Mouse (Mus musculus): ENCODE measurements around the gene Prox1. TPM values are rescaled to one million over a fixed set of nuclear protein-coding genes. Genes with fewer than 3 reads are reported as not detected.

Gene Prox1
- polyA plus RNA-seq, 1 experiment from 2014 or later, result 0.46 TPM

DNA sequence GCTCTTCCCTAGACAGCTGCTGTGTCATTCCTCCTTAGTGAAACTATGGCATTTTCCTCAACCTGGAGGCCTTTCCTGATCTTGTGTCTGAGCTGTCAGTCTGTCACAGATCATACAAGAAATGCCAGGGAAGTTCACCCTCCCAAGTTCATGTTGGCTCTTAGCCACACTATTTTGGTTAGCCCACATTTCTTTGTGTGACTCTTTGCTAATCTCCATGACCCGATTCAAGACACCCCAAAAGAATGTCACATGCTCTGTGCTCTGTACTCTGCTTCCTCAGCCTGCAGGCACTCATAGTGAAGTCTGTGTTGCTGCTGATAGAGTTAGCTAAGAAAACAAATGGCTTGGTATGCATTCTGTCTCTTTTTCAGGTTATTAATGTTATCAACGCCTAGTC lies 18.6 kb upstream of the Prox1 start:
- no peaks in the 10 kb centered on the region for H3K36me3 ChIP-seq
- peaks cover 15% of the 10 kb centered on the region for H3K4me1 ChIP-seq
- no peak overlapping the region for H3K27ac ChIP-seq
- 91% methylated on average over 2 of the region's 2 CpGs for WGBS
- no peak for DNase-seq (ENCODE audit: low spot score)
- H3K27me3 ChIP-seq (ENCODE audit: low read depth, poor library complexity, severe bottlenecking), result no peaks in the 10 kb centered on the region
- H3K4me3 ChIP-seq, result no peak overlapping the region
- H3K9me3 ChIP-seq (replicated peaks), result no peaks in the 10 kb centered on the region

DNA sequence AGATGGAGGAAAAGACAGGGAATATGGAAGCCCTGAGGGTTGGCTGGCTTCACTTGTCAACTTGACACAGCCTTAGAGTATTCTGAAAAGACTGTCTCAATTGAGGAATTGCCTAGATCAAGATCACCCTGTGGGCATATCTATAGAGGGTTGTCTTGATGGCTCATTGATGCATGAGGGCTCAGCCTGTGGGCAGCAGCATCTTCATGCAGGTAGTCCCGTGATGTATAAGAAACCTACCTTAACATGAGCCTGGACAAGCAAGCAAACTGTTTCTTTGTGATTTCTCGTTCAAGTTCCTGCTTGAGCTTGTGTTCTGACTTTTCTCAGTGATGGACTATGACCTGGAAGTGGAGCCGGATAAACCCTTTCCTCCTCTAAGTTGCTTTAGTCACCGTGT lies 15.8 kb upstream of the Prox1 start:
- H3K36me3 ChIP-seq, result no peaks in the 10 kb centered on the region
- no peaks in the 10 kb centered on the region for H3K27me3 ChIP-seq (ENCODE audit: low read depth, poor library complexity, severe bottlenecking)
- WGBS, result 90% methylated on average over 4 of the region's 4 CpGs
- no peak overlapping the region for H3K4me3 ChIP-seq
- no peaks in the 10 kb centered on the region for H3K9me3 ChIP-seq (replicated peaks)
- no peak overlapping the region for H3K27ac ChIP-seq
- H3K4me1 ChIP-seq, result peaks cover 4% of the 10 kb centered on the region; the same call in 1 of the 2 replicates
- DNase-seq (ENCODE audit: low spot score), result no peak

DNA sequence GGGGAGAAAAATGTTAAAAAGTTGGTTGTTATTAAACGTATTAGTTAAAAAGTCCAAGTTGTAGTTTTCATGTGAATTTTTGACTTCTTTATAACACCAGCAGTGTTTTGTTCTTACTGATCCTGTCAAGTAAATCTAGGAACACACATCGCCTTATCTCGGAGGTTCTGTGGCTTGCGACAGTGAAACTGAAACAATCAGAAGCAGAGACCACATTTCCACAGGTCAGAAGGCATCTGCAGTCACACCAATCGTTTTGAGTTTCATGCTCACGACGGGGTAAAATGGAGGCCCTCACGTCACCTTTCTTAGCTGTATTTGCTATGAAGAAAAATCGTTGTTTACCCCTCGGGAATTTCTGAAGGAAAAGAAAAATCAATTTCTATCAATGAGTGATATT lies 14.8 kb upstream of the Prox1 start:
- Histone ChIP-seq H3K27me3 (ENCODE audit: low read depth, poor library complexity, severe bottlenecking) (no peaks in the 10 kb centered on the region), H3K36me3 (no peaks in the 10 kb centered on the region), H3K27ac (no peak overlapping the region), H3K9me3 (replicated peaks) (no peaks in the 10 kb centered on the region), H3K4me1 (peaks cover 3% of the 10 kb centered on the region; the same call in 1 of the 2 replicates), H3K4me3 (no peak overlapping the region)
- DNase-seq (ENCODE audit: low spot score), result no peak
- 88% methylated on average over 10 of the region's 10 CpGs for WGBS

DNA sequence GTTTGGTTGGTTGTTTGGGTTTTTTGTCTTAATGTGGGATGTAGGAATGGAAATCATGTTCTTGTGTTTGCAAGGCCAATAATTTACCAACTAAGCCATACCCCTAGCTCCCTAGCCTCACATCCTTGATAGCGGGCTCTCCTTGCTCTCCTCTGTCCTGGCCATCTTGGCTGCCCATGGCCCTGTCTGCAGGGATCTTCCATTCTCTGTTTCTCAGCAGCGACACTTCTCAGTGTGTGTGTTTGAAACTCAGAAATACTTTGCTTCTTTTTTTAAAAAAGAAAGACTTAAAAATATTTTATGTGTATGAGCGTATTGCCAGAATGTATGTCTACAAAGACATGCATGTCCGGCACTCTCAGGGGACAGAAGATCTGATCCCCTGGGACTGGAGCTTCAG lies 13.1 kb upstream of the Prox1 start:
- DNase-seq (ENCODE audit: low spot score), result no peak
- no peaks in the 10 kb centered on the region for H3K36me3 ChIP-seq

DNA sequence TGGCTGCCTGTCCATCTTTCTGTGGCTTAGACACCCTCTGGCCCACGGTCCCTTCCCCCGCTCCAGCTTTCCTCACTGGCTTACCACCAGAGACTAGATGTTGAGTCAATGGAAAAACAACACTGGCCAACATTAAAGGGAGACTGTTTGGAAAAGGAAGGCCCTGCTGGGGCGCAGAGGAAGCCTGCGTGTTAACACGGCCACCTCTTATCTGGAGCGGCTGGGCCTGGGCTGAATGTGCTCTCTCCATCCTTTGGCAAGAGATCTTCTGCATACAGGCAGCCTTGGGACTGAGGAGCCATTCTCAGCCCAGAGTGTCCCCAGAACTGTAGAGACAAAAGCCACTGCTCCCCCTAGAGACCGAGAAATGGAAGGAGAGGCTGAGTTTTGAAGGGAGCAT lies 11.3 kb upstream of the Prox1 start:
- DNase-seq (ENCODE audit: low spot score), result no peak
- Histone ChIP-seq H3K27ac (no peak overlapping the region), H3K9me3 (replicated peaks) (no peaks in the 10 kb centered on the region), H3K4me1 (0 out of 2 replicates have a peak, but pooled peaks cover 3% of the 10 kb centered on the region), H3K27me3 (ENCODE audit: low read depth, poor library complexity, severe bottlenecking) (peaks cover 25% of the 10 kb centered on the region), H3K4me3 (no peak overlapping the region), H3K36me3 (no peaks in the 10 kb centered on the region)
- WGBS, result 74% methylated on average over 7 of the region's 7 CpGs

More for the DNA sequence above, 13.1 kb upstream of the Prox1 start:
- H3K9me3 ChIP-seq (replicated peaks), result no peaks in the 10 kb centered on the region
- peaks cover 8% of the 10 kb centered on the region; the same call in 1 of the 2 replicates for H3K27me3 ChIP-seq (ENCODE audit: low read depth, poor library complexity, severe bottlenecking)
- no peak overlapping the region for H3K4me3 ChIP-seq
- WGBS, result 96% methylated on average over 4 of the region's 4 CpGs
- H3K4me1 ChIP-seq, result 0 out of 2 replicates have a peak, but pooled peaks cover 3% of the 10 kb centered on the region
- no peak overlapping the region for H3K27ac ChIP-seq

DNA sequence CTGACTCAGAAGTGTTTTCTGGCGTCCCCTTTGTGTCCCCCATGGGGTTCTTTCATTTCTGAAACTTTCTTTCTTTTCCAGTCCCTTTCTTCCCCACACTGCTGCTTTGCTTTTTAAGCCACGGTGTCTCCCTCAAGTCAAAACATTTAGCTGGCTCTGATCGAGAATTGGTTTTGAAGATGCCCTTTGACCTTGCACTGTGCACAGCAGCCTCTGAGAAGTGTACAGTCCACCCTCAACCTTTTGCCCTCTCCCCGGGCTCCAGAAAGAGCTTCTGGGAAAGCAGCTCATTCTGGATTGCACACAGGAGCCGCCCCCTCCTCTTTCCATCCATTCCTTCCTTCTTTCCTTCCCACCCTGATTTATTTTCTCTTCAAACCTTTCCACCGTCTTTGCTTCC lies 10.3 kb upstream of the Prox1 start:
- no peak for DNase-seq (ENCODE audit: low spot score)
- no peaks in the 10 kb centered on the region for H3K9me3 ChIP-seq (replicated peaks)
- peaks cover 33% of the 10 kb centered on the region for H3K27me3 ChIP-seq (ENCODE audit: low read depth, poor library complexity, severe bottlenecking)
- 0 out of 2 replicates have a peak, but pooled peaks cover 3% of the 10 kb centered on the region for H3K4me1 ChIP-seq
- H3K27ac ChIP-seq, result no peak overlapping the region
- WGBS, result 49% methylated on average over 6 of the region's 6 CpGs
- no peaks in the 10 kb centered on the region for H3K36me3 ChIP-seq
- no peak overlapping the region for H3K4me3 ChIP-seq

DNA sequence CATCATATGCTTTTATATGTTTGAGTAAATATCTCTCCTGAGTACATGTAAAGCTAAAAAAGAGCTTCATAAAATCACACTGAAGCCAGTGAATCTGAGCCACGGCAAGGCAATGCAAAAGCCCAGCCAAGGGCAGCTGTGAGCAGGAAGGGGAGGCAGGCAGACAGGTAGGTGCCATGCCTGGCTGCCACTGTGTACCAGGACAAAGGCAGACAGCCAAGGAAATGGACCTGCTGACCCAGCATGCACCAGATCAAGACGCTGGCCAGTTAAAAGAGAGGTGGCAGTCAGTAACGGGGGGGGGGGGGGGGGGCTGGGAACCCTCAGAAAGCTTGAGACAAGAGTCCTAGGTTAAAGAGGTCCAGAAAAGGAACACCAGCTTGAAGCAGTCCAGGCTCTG lies 6.4 kb upstream of the Prox1 start:
- no peaks in the 10 kb centered on the region for H3K36me3 ChIP-seq
- 40% methylated on average over 3 of the region's 3 CpGs for WGBS
- peaks cover 36% of the 10 kb centered on the region for H3K4me1 ChIP-seq
- H3K27me3 ChIP-seq (ENCODE audit: low read depth, poor library complexity, severe bottlenecking), result peaks cover 71% of the 10 kb centered on the region
- no peak overlapping the region for H3K4me3 ChIP-seq
- no peaks in the 10 kb centered on the region for H3K9me3 ChIP-seq (replicated peaks)
- no peak overlapping the region for H3K27ac ChIP-seq
- DNase-seq (ENCODE audit: low spot score), result no peak

DNA sequence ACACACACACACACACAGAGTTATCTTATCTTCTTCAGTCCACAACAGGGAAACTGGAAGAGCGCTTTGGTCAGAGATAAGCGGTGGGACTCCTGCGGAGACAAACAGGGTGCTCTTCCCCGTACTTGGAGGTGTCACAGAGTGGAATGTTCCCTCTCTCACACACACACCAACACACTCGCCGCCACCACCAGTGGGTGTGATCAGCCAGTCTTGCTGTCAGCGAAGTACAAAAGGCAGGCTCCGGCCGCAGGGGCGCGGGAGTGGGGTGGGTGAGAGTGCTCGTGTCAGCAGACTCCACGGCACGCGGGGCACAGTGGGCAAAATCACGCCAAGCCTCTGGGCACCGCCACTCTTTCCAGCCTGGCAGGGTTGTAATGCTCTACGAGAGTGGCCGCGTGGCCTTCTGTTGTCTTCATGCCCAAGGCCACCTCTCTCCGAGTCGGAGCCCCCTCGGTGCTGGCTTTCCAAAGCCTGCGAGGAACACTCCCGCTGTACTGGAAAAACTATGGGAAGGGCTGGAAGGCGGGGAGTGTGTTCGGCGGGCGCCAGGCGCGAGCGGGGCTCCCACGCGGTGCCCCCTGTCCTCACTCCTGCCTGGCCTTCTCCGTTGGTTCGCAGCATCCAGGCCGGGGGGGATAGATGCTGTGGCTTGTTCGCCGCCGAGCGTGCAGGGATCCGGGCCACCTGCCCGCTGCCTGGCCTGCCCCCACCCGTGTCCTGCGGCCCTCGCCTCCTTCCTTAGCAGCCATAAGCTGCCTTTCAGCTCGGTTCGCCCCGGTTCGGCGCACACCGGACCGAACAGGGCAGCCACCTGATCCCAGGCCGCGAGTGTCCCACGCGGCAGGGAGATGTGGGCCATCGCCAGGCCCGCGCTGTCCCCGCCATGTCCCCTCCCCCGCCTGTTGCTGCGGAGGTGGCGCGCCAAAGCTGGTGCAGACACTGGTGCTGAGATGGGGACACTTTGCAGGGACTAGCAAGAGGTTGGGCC lies 4.5 kb upstream of the Prox1 start:
- H3K27me3 ChIP-seq (ENCODE audit: low read depth, poor library complexity, severe bottlenecking), result peaks cover 89% of the 10 kb centered on the region
- DNase-seq (ENCODE audit: low spot score), result peak; percentile 67
- no peaks in the 10 kb centered on the region for H3K9me3 ChIP-seq (replicated peaks)
- no peaks in the 10 kb centered on the region for H3K36me3 ChIP-seq
- peak overlapping the region; percentile 49 for H3K4me3 ChIP-seq
- peaks cover 44% of the 10 kb centered on the region for H3K4me1 ChIP-seq
- WGBS, result under 1% methylated on average over 65 of the region's 65 CpGs
- H3K27ac ChIP-seq, result peak overlapping the region; percentile 56; the same call in 1 of the 2 replicates

DNA sequence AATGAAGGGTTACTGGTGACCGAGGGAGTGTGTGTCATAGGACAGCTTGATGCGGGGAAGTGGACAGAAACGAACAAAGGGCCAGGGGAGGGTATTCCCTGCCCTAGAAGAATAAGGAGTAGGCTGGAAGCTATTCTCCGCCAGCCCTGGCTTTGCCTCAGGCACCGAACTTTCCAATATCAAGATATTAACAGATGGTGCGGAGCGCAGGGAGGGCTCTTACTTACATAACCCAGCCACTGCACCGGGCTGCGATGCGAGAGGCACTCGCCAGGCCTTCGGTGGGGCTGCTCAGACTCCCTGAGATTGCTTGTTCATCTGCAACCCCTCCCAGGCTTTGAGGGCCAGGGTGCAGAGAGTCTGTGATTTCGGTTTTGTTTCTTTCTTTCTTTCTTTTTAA lies 3.7 kb upstream of the Prox1 start:
- 2% methylated on average over 13 of the region's 13 CpGs for WGBS
- H3K27me3 ChIP-seq (ENCODE audit: low read depth, poor library complexity, severe bottlenecking), result peaks cover 90% of the 10 kb centered on the region
- H3K4me3 ChIP-seq, result peak overlapping the region; percentile 49
- no peaks in the 10 kb centered on the region for H3K9me3 ChIP-seq (replicated peaks)
- peak; percentile 67 for DNase-seq (ENCODE audit: low spot score)
- peaks cover 51% of the 10 kb centered on the region for H3K4me1 ChIP-seq
- H3K27ac ChIP-seq, result no peak overlapping the region
- H3K36me3 ChIP-seq, result no peaks in the 10 kb centered on the region

DNA sequence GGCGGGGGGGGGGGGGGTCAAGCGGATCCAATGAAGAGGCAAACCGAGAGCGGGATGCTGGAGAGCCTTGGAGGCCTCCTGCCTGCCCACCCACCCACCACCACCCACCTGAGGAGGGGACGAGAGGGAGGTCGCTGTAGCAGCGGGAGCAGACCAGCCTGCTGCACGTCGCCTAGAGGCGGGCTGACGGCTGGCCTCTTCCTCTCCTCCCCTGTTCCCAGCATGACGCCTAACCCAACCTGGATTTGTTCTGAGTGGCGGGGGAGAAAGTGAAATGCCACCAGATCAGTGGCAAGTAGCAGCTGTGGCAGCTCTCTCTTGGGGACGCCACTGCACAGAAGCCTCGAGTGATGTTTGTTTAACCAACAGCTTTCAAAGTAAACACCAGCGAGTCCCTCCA lies 3.1 kb upstream of the Prox1 start:
- Histone ChIP-seq H3K27ac (no peak overlapping the region), H3K9me3 (replicated peaks) (no peaks in the 10 kb centered on the region), H3K4me3 (peak overlapping the region; percentile 38), H3K36me3 (no peaks in the 10 kb centered on the region), H3K27me3 (ENCODE audit: low read depth, poor library complexity, severe bottlenecking) (peaks cover 96% of the 10 kb centered on the region), H3K4me1 (peaks cover 58% of the 10 kb centered on the region)
- WGBS, result 0% methylated on average over 16 of the region's 16 CpGs
- peak; percentile 66 for DNase-seq (ENCODE audit: low spot score)

DNA sequence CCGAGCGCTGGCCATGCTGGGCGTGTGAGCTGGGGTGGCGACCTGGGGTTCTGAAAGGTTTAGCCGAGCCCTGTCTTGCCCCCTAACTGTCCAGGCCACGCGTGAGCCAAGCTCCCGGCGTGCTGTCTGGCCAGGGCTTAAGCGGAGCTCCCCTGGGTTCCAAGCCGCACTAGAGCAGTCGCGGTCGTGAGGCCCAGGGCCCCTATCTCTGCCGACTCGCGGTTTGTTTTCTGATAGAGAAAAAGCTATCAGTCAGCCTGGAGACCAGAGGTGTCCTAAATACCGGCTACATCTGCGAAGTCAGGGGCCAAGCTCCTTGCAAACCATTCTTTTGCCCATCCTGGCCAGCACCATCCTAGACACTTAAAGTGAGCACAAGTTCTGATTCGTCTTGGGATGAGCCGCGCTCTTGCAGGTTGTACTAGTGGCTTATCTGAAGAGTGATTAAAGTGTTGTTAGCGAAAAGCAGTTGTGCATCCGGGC lies 2.5 kb upstream of the Prox1 start:
- peak overlapping the region; percentile 68 for H3K27ac ChIP-seq
- H3K27me3 ChIP-seq (ENCODE audit: low read depth, poor library complexity, severe bottlenecking), result peaks cover 96% of the 10 kb centered on the region
- H3K4me1 ChIP-seq, result peaks cover 63% of the 10 kb centered on the region
- H3K9me3 ChIP-seq (replicated peaks), result no peaks in the 10 kb centered on the region
- no peaks in the 10 kb centered on the region for H3K36me3 ChIP-seq
- peak overlapping the region; percentile 38 for H3K4me3 ChIP-seq
- WGBS, result 1% methylated on average over 24 of the region's 24 CpGs
- DNase-seq (ENCODE audit: low spot score), result peak; percentile 62

DNA sequence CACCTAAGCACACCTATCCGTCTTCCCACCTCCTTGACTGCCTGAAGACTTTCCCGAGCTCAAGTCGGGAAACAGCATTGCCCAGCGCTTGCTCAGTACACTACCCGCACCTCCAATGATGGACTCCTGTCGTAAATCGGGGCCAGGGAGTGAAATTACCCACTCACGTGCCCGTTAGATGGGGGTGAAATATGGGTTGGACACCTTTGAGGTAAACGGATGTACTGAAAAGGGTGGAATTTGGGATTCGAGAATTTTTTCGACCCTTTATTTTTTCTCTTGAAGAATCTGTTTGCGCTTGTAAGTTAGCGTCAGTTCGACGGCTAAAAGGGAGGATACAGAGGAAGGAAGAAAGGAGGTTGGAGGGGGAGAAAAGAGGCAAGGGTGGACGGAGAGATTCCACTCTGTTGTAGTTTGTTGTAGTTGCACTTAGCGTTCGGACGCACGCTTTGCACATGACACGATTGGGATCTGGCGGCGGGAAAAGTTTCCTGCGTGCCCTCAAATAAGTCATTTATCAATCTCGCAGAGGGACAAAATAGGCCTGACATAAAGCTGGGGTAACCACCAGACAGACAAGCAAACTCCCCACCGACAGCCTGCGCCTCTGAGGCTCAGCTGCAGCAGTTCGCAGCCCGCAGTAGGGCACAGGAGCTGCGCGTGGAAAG lies 1.9 kb upstream of the Prox1 start:
- no peak for DNase-seq (ENCODE audit: low spot score)
- Histone ChIP-seq H3K36me3 (no peaks in the 10 kb centered on the region), H3K4me3 (peak overlapping the region; percentile 38), H3K4me1 (peaks cover 68% of the 10 kb centered on the region), H3K27ac (peak overlapping the region; percentile 68), H3K27me3 (ENCODE audit: low read depth, poor library complexity, severe bottlenecking) (peaks cover 96% of the 10 kb centered on the region), H3K9me3 (replicated peaks) (no peaks in the 10 kb centered on the region)
- 2% methylated on average over 32 of the region's 32 CpGs for WGBS

DNA sequence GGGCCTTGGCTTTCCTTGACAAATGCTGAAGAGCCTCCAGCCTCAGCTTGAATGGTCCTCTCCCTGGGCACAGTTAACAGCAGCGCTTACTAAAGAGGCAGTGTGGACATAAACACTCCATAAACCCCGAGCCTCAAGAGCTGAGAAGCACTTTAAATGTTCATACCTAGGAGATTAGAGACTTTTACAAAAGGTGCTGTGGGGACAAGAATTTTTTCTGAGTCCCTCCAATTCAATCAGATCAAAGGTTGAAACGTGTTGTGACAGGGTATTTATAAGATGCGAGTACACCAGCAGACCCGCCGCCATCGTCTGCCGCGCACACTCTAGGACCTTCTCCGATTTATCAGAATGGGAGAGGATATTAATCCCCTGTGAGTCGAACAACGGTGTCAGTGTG lies 1.2 kb upstream of the Prox1 start:
- H3K4me1 ChIP-seq, result peaks cover 68% of the 10 kb centered on the region
- H3K27me3 ChIP-seq (ENCODE audit: low read depth, poor library complexity, severe bottlenecking), result peaks cover 96% of the 10 kb centered on the region
- H3K36me3 ChIP-seq, result no peaks in the 10 kb centered on the region
- H3K9me3 ChIP-seq (replicated peaks), result no peaks in the 10 kb centered on the region
- WGBS, result 1% methylated on average over 12 of the region's 12 CpGs
- H3K4me3 ChIP-seq, result no peak overlapping the region
- DNase-seq (ENCODE audit: low spot score), result no peak
- no peak overlapping the region for H3K27ac ChIP-seq

All from limb, embryonic 10.5 days (tissue).